Mouse (Mus musculus): ENCODE measurements at regions not wholly inside any gene's neighbourhood (a gene's known extent, or its start where the extent isn't known, plus 50 kb on each side); places are given as distances from the start of the nearest gene placed in this dataset.

- in situ Hi-C loops (cut with MboI, MseI), result loop anchor here in 1 of 2 experiments (10.0 kb wide), 1 partner anchor 1623 kb away; no protein-coding TSS in a partner anchor
Measured at GRCm38 (mm10) chr6:50957328-50957900, 303.2 kb upstream of the Npvf start.

DNA sequence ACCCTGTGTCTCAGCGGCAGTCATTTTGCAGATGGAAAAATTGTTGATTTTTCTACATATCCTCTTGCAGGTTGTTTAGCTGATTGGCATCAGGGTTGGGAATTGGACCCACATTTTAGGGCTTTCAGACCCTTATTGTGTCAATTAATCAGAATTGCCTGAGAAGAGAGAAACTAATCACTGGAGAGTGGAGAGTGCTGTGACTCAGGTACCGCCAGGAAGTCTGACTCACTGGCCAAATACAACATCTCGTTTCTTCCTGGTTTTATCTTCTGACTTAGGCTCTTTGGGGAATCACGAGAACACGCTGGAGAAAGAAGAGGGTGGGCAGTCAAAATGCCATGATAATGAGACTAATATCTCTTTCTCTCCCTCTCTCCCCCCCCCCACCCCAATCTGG lies 306.1 kb upstream of the Npvf start:
- in situ Hi-C loops (cut with MboI, MseI), result no loop called here

DNA sequence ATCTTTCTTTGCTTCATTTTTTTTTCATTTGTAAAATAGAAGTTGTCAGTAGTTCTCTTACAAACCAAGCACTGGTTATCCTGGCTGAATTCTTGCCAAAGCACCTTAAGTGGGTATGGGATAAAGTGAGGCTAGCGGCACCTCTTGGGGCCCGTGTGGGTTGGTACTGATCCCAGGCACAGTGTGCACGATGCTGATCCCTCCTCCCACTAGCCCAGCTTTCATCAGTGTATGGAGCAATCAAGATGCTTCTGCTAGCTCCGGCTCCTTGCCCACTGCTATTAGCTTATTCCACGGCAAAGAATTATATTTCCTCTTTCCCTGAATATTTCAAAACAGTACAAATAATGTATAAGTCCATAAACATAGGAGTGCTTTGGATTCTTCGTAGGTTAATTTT lies 307.4 kb upstream of the Npvf start:
- in situ Hi-C loops (cut with MboI, MseI), result no loop called here

DNA sequence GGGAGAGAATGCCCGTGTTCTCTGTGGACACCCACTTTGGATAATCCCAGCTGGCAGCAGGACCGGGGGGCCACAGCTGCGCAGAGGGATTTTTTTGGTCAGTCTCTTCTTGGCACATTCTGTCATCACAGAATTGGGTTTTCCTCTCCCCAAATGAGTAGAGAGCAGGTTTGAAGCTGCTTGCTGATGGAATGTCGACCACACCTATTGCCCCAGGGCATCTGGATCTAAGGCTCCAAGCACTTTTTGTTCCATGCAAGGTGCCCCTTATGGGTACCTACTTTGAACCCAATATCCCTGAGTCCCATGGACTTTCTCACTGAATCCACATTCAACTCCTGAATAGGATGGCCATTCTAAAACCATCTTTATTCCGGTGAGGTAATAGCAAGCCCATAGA lies 314.3 kb upstream of the Npvf start:
- in situ Hi-C loops (cut with MboI, MseI), result no loop called here

DNA sequence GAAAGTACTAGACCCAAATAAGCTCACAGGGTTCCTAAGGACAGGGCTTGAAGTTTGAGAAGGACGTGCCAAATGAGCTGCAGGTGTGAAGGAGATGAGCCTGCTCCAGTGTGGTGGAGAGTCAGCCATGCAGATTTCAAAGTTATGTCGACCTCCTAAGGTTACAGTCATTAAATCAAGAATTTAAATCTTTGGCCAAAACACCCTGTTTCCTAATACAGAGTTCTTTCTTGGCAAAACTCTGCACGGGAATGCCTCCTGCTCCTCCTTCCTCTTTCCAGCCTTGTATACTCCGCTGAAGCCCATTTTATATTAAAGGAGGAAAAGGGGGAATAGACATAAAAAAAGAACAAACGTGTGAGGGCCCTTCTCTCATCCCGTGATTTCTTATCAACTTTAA lies 315.1 kb upstream of the Npvf start:
- in situ Hi-C loops (cut with MboI, MseI), result no loop called here

DNA sequence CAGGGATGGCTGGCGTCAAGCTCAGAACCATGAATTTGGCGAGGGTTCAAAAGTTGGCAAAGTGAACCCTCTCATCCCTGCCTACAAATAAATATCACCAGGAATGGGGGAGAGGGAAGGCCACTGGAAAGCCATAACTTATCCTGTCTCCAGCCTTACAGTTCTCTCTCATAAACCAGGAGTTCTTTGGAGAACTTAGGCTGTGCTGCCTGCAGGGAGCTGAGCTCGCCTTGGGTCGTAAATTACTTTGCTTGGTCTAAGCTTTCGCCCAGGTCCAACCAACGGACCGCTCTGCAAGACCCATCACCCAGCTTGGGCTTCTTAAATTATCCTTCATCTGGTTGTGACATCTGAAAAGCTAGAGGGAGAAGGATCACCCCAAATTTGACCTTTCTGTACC lies 315.8 kb upstream of the Npvf start:
- in situ Hi-C loops (cut with MboI, MseI), result no loop called here

GRCm38 (mm10) chr6:50970770-50971169 lies 316.5 kb upstream of the Npvf start:
- in situ Hi-C loops (cut with MboI, MseI), result no loop called here

- in situ Hi-C loops (cut with MboI, MseI), result no loop called here
Measured at GRCm38 (mm10) chr6:50972268-50972667, 318.0 kb upstream of the Npvf start.

- in situ Hi-C loops (cut with MboI, MseI), result no loop called here
Measured at GRCm38 (mm10) chr6:50973231-50973654, 319.0 kb upstream of the Npvf start.

DNA sequence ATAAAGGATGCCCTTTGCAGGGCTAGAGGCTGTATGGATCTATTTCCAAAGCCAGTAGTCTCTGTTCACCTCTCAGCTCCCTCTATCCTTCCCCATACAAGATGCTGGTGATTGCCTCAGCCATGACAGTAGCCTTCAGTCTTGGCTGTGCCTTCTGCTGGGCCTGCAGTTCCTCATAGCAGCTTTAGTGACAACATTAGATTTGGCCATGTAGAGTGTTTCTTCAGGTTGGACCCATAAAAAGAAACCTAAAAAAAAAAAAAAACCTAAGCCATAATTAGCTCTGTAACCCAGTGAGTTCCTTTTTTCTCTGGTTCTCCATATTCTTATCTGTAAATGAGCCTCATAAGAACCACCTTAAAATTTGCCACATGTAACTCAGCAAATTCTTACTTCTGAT lies 319.6 kb upstream of the Npvf start:
- in situ Hi-C loops (cut with MboI, MseI), result no loop called here

DNA sequence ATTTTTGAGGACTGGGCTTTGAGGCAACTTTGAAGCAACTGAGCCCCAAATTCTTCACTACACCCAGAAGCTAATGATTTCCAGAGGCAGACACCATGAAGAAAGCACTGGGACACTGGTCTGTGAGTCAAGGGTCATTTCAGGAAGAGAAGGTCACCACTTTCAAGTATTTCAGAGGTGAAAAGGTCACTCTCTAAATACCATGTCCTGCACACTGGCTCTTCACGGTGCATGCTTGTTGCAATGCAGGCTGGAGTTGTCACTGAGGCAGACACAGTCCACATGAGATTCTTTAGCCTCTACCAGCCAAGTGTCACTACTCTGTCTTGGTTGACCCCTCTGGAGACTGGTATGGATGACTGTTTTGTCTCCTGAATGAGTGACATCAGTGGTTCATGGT lies 320.7 kb upstream of the Npvf start:
- in situ Hi-C loops (cut with MboI, MseI), result no loop called here

DNA sequence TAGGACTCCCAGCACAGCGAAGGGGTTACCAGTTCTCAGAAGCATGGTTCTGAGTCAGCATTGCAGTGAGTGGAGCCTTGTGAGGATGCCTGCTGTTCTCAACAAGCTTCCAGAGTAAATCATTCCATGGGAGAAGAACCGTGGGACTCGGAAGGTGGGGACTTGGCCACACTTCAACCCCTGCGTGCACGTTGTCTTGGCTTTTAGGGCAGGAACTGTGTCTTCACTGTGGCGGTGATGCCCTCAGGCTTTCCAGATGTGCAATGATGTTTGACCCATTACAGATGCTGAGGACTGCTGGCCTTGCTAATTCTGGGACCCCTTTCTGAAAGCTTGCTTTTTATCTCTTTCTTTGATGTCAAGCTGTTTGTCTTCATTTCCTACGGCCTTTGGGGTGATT lies 322.7 kb upstream of the Npvf start:
- in situ Hi-C loops (cut with MboI, MseI), result no loop called here

- in situ Hi-C loops (cut with MboI, MseI), result no loop called here
Measured at GRCm38 (mm10) chr6:50977381-50977780, 323.1 kb upstream of the Npvf start.

GRCm38 (mm10) chr6:50978016-50978415 lies 323.8 kb upstream of the Npvf start:
- in situ Hi-C loops (cut with MboI, MseI), result no loop called here

DNA sequence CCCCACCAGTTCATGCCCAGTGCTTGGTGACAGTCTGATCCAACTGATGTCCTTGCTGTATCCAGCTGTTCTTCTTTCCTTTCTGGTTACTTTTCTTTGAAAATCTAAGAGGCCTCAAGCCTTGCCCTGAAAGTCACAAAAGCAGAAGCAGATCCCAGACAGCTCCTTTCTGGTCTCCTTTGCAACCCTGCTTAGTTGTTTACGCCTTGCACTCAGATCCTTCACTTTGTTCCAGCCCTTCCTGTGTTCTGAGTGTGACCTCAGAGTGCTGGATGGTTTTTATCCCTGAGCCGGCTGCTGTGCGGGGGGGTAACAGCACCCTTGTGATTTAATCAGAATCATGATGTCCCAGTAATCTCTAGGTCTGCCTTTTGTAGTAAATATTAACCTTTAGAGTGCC lies 324.3 kb upstream of the Npvf start:
- in situ Hi-C loops (cut with MboI, MseI), result no loop called here

- in situ Hi-C loops (cut with MboI, MseI), result no loop called here
Measured at GRCm38 (mm10) chr6:50979764-50980163, 325.5 kb upstream of the Npvf start.

- in situ Hi-C loops (cut with MboI, MseI), result no loop called here
Measured at GRCm38 (mm10) chr6:50980311-50980710, 326.1 kb upstream of the Npvf start.

DNA sequence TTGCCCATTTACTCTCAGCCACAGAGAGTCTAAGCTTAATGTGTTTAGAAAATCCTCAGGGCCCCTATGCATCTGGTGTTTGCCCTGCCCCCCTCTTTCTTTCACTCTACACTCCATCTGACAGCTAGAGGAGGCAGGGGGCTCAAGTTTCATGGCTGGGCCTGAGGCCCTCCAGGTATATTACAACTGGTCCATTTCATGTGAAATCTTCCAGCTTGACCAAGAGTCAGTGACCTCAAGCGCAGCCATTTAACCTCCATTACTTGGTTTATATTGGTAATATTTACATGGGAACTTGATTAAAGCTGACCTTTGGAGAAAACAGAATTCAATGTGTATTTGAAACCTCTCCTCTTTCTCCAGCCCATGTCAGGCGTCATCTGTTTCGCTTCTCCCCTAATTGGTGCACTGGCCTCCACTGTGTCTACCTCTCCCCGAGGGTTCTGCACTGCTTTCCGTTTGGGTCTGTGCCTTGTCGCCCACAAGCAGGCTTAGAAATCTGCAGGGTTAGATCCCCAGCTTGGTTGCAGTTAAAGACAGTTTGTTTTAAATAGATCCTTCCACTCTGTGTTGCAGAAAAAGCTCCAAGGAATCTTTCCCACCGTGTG lies 327.6 kb upstream of the Npvf start:
- in situ Hi-C loops (cut with MboI, MseI), result no loop called here

DNA sequence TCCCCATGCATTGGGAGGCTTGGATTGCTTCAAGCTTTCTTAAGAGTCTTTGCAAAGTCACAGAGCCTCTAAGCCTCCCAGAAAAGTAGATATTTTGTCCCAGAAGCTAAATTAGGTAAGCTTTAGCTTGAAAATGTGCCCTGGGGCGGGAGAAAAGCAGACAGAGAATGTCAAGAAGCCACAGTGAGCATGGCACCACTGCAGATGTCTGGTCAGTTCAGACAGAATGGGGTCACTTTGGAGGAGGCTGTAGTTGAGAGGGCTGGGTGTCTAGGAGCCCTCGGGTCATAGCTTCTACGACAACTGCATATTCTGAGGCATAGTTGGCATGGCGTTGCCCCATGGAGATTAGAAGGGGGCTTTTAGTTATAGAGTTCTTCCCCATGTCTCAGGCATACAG lies 328.6 kb upstream of the Npvf start:
- in situ Hi-C loops (cut with MboI, MseI), result no loop called here

DNA sequence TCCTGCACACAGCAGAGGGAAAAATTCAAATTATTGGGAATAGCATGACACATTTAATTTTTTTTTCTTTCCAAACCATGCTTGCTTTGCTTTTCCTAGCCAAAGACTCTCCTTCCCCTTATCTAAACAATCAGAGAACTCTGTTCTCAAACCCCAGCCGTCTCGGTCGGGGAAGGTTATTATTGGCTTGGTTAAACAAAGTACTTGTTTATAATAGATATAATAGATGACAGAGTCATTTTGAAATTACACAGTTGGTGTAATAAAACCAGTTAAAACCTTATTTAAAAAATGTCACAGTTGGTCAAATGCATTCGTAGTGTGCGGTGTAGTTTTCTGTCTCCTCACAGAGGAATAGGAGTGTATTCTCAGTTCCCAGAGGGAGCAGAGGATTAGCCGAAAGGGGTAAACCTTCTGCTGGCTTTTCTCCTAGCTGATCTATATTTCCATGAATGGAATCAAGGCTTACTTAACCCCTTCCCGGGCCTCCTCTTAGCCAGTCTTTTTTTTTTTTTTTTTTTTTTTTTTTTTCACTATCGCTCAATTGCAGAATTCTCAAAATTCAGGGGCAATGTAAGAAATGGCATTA lies 329.4 kb upstream of the Npvf start:
- in situ Hi-C loops (cut with MboI, MseI), result no loop called here

DNA sequence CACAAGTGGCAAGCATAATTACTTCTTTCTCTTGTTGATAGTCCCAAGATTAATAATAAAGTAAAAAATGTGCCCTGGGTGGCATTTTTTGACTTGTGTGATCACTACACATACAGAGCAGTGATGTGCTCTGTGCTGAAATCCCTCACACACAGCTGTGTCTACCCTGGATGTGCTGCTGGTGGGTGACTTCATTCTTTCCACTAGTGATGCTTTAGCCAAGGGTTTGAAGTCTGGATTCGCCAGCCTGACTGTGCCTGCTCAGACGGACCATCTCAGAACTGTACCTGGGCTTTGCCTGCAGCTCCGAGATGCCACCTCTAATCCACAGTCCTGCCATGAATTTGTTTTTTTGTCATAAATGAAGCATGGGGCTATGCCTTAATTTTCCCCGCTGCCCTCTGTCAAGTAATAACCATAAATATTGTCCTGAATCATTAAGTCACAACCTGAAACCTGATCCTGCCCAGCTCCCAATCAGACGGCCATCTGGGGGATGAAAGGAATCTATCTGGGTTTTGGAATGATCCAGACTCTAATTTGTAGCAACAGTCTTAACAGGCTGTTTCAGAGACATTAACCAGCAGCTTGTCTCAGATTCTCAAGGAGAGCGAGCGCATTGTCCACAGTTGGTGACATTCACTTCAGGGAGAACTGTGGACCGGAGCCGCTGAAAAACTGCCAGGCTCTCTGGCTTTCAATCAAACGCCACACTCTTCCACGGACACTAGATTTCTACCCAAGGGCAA lies 330.1 kb upstream of the Npvf start:
- in situ Hi-C loops (cut with MboI, MseI), result no loop called here

- in situ Hi-C loops (cut with MboI, MseI), result no loop called here
Measured at GRCm38 (mm10) chr6:50986270-50986924, 332.2 kb upstream of the Npvf start.
